Mouse (Mus musculus) olfactory bulb, adult 2 months (tissue): Measurements from ENCODE around the gene Prl3d3.
"Not testable (repeated sequence)": the region's sequence is repeated elsewhere in the genome, so short reads cannot be mapped to it uniquely, and the experiment has no call there.

Experiments used
- CTCF ChIP-seq: fragments of 200-500 bp; IDR thresholded peaks from 2 replicates; pipeline ENCODE4 v1.5.1; 2012; ENCODE audit warnings: low read depth, mild to moderate bottlenecking, low read length, moderate library complexity; ENCODE audit not compliant: insufficient read depth
- POLR2A ChIP-seq: fragments of 200-500 bp; IDR thresholded peaks from 2 replicates; pipeline ENCODE4 v1.6.1; 2012; ENCODE audit warnings: mild to moderate bottlenecking, low read depth, low read length, moderate library complexity; ENCODE audit not compliant: insufficient read depth

- TF ChIP-seq CTCF, POLR2A: not testable (repeated sequence)
These were observed 35.2 kb upstream of the Prl3d3 start, which contains the start of gene Prl3d2 for GRCm38 (mm10) chr13:27121398-27121797.
